Mouse (Mus musculus): Measurements from ENCODE around the gene Atp5e. TPM values are rescaled to one million over a fixed set of nuclear protein-coding genes. Genes with fewer than 3 reads are reported as not detected.

Atp5e gene
- 205 TPM for total RNA-seq (2023)

GRCm38 (mm10) chr2:174463789-174464523, at the start of gene Atp5e:
Gene Atp5e (minus strand): TSS chr2:174464105.

GRCm38 (mm10) chr2:174472818-174473549, 9.1 kb upstream of the Atp5e start, which contains the start of gene Prelid3b:
Gene Prelid3b (minus strand): TSS chr2:174473081.

GRCm38 (mm10) chr2:174450353-174450752, 13.6 kb downstream of the Atp5e start, which contains the start of gene Tubb1:
Gene Tubb1 (plus strand): TSS chr2:174450695.

GRCm38 (mm10) chr2:174438737-174439449, 25.0 kb downstream of the Atp5e start, which contains the start of gene Ctsz:
Gene Ctsz (minus strand): TSS chr2:174439039.

GRCm38 (mm10) chr2:174415731-174416310, 48.1 kb downstream of the Atp5e start, which contains the start of gene Nelfcd:
Gene Nelfcd (plus strand): TSS chr2:174415804.

Other genes starting within 250 kb of the Atp5e start
- gene Gnas, start 179.8 kb downstream of the Atp5e start, total RNA-seq (2023): 374 TPM
- 0.50 TPM for gene Gm20721, start 117.4 kb downstream of the Atp5e start, total RNA-seq (2023)
- gene Nelfcd, start 48.3 kb downstream of the Atp5e start, total RNA-seq (2023): 34.5 TPM
- 41.2 TPM for gene Ctsz, start 25.1 kb downstream of the Atp5e start, total RNA-seq (2023)
- gene Tubb1, start 13.4 kb downstream of the Atp5e start, total RNA-seq (2023): 1.8 TPM
- 50.3 TPM for gene Prelid3b, start 9.0 kb upstream of the Atp5e start, total RNA-seq (2023)
- 41.8 TPM for gene Zfp831, start 179.4 kb upstream of the Atp5e start, total RNA-seq (2023)

Data from CD4-positive naive resting alpha-beta T cell, adult 76 days (primary cell).